Mouse (Mus musculus): ENCODE measurements around the gene Cenpv. TPM values are rescaled to one million over a fixed set of nuclear protein-coding genes. Genes with fewer than 3 reads are reported as not detected.

Cenpv gene
- polyA plus RNA-seq, 1 experiment: 6.2 TPM

DNA sequence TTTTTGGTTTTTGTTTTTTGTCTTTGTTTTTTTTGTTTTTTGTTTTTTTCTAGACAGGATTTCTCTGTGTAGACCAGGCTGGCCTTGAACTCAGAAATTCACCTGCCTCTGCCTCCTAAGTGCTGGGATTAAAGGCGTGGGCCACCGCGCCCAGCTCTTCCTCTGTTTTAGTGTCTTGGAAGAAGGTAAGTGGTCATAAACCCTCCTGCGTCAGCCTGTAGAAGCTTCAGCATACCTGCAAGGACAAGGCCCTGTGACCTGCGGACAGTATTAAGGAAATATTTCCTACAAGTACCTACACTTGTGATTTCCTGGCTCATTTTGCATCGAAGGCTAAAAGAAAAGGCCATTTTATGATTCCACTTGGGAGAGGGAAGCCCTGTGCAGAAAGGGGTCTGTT, 45.4 kb downstream of the Cenpv start:
- TF ChIP-seq POLR2A (IDR thresholded peaks at IDR 0.05; ENCODE audit: borderline replicate concordance, low read depth, low read length) (no peak), CTCF (IDR thresholded peaks at IDR 0.05; ENCODE audit: low read depth, low read length) (no peak)
- Histone ChIP-seq H3K4me3 (ENCODE audit: insufficient read depth, low read length) (no peak overlapping the region), H3K27ac (ENCODE audit: insufficient read depth, low read depth, low read length) (no peak overlapping the region), H3K4me1 (ENCODE audit: control insufficient read depth, insufficient read depth, low read length) (peaks cover 16% of the 10 kb centered on the region)

DNA sequence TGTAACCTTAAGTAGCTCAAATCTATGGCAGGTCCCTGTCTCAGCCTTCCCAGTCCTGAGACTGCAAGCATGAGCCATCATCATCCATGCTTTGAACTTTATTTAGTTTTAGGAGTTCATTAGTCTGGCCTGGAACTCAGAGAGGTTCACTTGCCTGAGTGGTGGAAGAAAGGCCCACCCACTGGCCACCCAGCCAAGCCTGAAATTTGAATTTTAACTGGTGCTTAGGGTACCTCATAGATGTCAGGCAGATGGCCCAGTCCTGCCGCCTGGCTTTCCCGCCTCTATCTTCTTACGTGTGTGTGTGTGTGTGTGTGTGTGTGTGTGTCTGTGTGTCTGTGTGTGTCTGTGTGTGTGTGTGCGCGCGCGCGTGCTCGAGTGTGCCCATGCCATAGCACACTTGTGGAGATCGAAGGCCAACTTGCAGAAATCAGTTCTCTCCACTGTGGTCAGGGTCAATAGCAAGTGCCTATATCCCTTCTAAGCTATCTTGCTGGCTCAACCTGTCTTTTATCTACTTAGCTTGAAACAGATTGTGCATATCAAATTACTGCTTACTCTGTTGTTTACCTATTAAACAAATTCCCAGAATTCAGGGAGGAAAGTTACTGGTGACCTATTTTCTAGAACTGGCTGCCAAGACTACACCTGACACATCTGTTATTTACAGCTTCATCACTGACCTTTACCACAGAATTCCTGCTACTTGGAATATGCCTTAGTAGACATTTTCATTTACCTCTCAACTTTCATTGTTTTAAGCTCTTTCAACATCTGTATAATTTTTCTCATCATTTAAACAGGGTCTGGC, 51.3 kb downstream of the Cenpv start:
- no peak for TF ChIP-seq POLR2A (IDR thresholded peaks at IDR 0.05; ENCODE audit: borderline replicate concordance, low read depth, low read length)
- no peak for TF ChIP-seq CTCF (IDR thresholded peaks at IDR 0.05; ENCODE audit: low read depth, low read length)
- no peak overlapping the region for H3K4me3 ChIP-seq (ENCODE audit: insufficient read depth, low read length)
- H3K27ac ChIP-seq (ENCODE audit: insufficient read depth, low read depth, low read length): no peak overlapping the region
- H3K4me1 ChIP-seq (ENCODE audit: control insufficient read depth, insufficient read depth, low read length): peaks cover 8% of the 10 kb centered on the region

GRCm38 (mm10) chr11:62486949-62487348, 52.1 kb downstream of the Cenpv start:
- TF ChIP-seq POLR2A (IDR thresholded peaks at IDR 0.05; ENCODE audit: borderline replicate concordance, low read depth, low read length) (no peak), CTCF (IDR thresholded peaks at IDR 0.05; ENCODE audit: low read depth, low read length) (no peak)
- Histone ChIP-seq H3K27ac (ENCODE audit: insufficient read depth, low read depth, low read length) (no peak overlapping the region), H3K4me3 (ENCODE audit: insufficient read depth, low read length) (no peak overlapping the region)

DNA sequence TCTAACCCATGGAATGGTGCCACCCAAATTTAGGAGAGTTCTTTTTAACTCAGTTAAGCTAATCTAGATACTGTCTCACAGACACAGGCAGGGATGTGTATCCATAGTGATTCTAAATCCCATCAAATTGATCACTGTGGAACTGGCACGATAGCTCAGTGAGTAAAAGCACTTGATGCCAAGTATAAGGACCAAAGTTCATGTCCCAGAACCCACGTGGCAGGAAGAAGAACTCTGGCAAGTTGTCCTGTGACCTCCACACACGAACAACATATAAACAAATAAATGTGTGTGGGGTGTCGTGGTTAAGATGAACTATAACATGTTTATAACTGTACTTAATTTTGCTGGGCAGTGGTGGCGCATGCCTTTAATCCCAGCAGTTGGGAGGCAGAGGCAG, 59.5 kb downstream of the Cenpv start:
- TF ChIP-seq CTCF (IDR thresholded peaks at IDR 0.05; ENCODE audit: low read depth, low read length) (no peak), POLR2A (IDR thresholded peaks at IDR 0.05; ENCODE audit: borderline replicate concordance, low read depth, low read length) (no peak)
- Histone ChIP-seq H3K27ac (ENCODE audit: insufficient read depth, low read depth, low read length) (no peak overlapping the region), H3K4me1 (ENCODE audit: control insufficient read depth, insufficient read depth, low read length) (peaks cover 13% of the 10 kb centered on the region), H3K4me3 (ENCODE audit: insufficient read depth, low read length) (no peak overlapping the region)

More at GRCm38 (mm10) chr11:62486949-62487348, 52.1 kb downstream of the Cenpv start:
- H3K4me1 ChIP-seq (ENCODE audit: control insufficient read depth, insufficient read depth, low read length): peaks cover 8% of the 10 kb centered on the region

GRCm38 (mm10) chr11:62478931-62479330, 60.1 kb downstream of the Cenpv start:
- Histone ChIP-seq H3K4me1 (ENCODE audit: control insufficient read depth, insufficient read depth, low read length) (peaks cover 13% of the 10 kb centered on the region), H3K27ac (ENCODE audit: insufficient read depth, low read depth, low read length) (no peak overlapping the region), H3K4me3 (ENCODE audit: insufficient read depth, low read length) (no peak overlapping the region)
- no peak for TF ChIP-seq CTCF (IDR thresholded peaks at IDR 0.05; ENCODE audit: low read depth, low read length)
- no peak for TF ChIP-seq POLR2A (IDR thresholded peaks at IDR 0.05; ENCODE audit: borderline replicate concordance, low read depth, low read length)

DNA sequence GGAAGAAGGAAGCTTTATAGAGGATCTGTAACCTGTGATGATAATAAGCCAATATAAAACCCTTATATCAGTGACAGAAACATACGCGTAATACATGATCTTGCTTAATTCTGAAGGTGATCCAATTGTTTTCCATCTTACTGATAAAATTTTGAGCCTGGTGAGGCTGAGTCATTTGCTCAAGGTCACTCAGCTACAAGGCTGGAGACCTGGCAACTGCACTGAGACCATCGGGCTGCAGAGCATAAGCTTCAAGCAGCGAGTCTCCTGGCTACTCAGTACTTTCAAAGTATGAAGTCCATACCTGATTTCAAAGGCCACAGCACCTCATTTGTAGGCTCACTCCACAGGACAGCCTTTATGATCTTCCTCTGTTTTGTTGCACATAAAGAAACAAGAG, 62.9 kb downstream of the Cenpv start:
- Histone ChIP-seq H3K4me1 (ENCODE audit: control insufficient read depth, insufficient read depth, low read length) (peaks cover 15% of the 10 kb centered on the region), H3K4me3 (ENCODE audit: insufficient read depth, low read length) (no peak overlapping the region), H3K27ac (ENCODE audit: insufficient read depth, low read depth, low read length) (no peak overlapping the region)
- TF ChIP-seq CTCF (IDR thresholded peaks at IDR 0.05; ENCODE audit: low read depth, low read length) (no peak), POLR2A (IDR thresholded peaks at IDR 0.05; ENCODE audit: borderline replicate concordance, low read depth, low read length) (no peak)

Other genes with a start within 250 kb of the Cenpv start
- 3.4 and 3.6 TPM in 2 replicates for gene Pigl, start 80.8 kb downstream of the Cenpv start, polyA plus RNA-seq (2012; ENCODE audit: insufficient read depth, insufficient read length, missing spikeins)
- 150 and 164 TPM in 2 replicates for gene Ncor1, start 80.7 kb downstream of the Cenpv start, polyA plus RNA-seq (2012; ENCODE audit: insufficient read depth, insufficient read length, missing spikeins)
- 902 and 1,063 TPM in 2 replicates for gene Ubb, start 11.9 kb upstream of the Cenpv start, polyA plus RNA-seq (2012; ENCODE audit: insufficient read depth, insufficient read length, missing spikeins)
- 107 and 114 TPM in 2 replicates for gene Trpv2, start 35.2 kb upstream of the Cenpv start, polyA plus RNA-seq (2012; ENCODE audit: insufficient read depth, insufficient read length, missing spikeins)
- 10.0 and 10.1 TPM in 2 replicates for gene Lrrc75a, start 109.3 kb upstream of the Cenpv start, polyA plus RNA-seq (2012; ENCODE audit: insufficient read depth, insufficient read length, missing spikeins)
- gene Mmgt2, start 109.4 kb upstream of the Cenpv start, polyA plus RNA-seq (2012; ENCODE audit: insufficient read depth, insufficient read length, missing spikeins): 31.1 and 40.5 TPM in 2 replicates
- gene Zfp287, start 192.6 kb upstream of the Cenpv start, polyA plus RNA-seq (2012; ENCODE audit: insufficient read depth, insufficient read length, missing spikeins): 3.2 and 4.5 TPM in 2 replicates
- gene Gm10428, start 213.8 kb upstream of the Cenpv start, polyA plus RNA-seq (2012; ENCODE audit: insufficient read depth, insufficient read length, missing spikeins): not detected in 2 replicates

Data from bone marrow macrophage, adult 2 months (primary cell).